Mouse (Mus musculus) erythroblast, embryonic 14.5 days (primary cell): ENCODE measurements around the gene Acsm5.

ENCODE experiments used
- GATA1 ChIP-seq: IDR thresholded peaks from 2 replicates; pipeline ENCODE4 v1.6.1; 2012; ENCODE audit warnings: low read length, inconsistent platforms, mixed read lengths
- TAL1 ChIP-seq: IDR thresholded peaks from 3 replicates; pipeline ENCODE4 v1.6.1; 2012; ENCODE audit warnings: low read length, inconsistent platforms, mixed read lengths

GRCm38 (mm10) chr7:119550471-119551222 is 31.4 kb downstream of the Acsm5 start:
- TF ChIP-seq TAL1 (no peak), GATA1 (no peak)
